Mouse (Mus musculus): ENCODE results near the gene Olfr1184.
"Not testable (repeated sequence)": the region's sequence is repeated elsewhere in the genome, so short reads cannot be mapped to it uniquely, and the experiment has no call there.

Gene Olfr1184

DNA sequence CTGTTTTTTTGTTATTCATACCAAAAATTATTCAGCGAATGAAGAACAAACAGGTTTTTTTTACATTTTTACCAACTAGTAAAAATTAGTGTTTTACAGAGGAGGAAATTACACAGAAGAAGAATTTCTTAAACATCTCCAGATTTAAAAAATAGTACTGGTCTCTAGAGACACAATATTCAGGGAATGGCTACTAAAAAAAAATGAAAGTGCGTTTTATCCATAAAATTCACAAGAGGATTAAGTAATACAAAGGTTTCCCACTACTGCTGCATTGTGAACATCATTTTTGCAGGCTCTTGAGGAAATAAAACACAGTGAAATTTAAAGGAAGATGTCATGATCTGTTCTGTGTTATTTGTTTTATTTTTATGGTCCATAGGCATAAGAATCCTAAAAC, at the start of gene Olfr1184:
Gene Olfr1184, plus strand, starts transcription at position 301 of the 400 bp plus-strand sequence.
- DNase-seq (ENCODE audit: inconsistent age in 2 of 2, low spot score in 1 of 2) = no peak

DNA sequence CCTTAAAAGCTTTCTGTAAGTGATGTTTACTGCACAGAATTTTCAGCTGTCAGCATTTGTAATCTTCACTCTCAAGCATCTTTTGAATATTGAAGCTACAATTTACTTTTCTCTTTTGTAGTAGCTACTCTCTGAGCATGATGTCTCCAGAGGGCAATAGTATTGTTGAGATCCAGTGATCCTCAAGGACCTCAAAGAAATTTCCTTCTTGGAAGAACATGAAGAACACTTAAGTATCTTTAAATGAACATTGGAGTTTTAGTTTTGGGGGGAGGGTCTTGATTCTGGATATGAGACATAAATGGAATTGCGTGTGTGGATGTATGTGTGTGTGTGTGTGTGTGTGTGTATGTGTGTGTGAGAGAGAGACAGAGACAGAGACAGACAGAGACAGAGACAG, 34.4 kb upstream of the Olfr1184 start, which contains the start of gene Gm13757:
Gene Gm13757, minus strand, starts transcription at position 101 of the 400 bp plus-strand sequence.
- no peak for DNase-seq (ENCODE audit: inconsistent age in 2 of 2, low spot score in 1 of 2)

DNA sequence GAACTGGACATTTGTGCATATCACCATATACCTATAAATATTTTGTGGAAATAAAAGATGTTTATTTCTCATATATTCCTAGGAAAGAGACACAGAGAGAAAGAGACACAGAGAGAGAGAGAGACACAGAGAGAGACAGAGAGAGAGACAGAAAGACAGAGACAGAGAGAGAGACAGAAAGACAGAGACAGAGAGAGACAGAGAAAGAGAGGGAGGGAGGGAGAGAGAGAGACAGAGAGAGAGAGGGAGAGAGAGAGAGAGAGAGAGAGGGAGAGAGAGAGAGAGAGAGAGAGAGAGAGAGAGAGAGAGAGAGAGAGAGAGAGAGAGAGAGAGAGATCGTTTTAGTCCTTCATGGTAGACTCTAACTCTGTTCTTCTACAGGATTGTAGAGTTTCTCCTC, 28.8 kb upstream of the Olfr1184 start, which contains the start of gene Olfr1183:
Gene Olfr1183, plus strand, starts transcription at position 301 of the 400 bp plus-strand sequence.
- not testable (repeated sequence) for DNase-seq (ENCODE audit: inconsistent age in 2 of 2, low spot score in 1 of 2)

DNA sequence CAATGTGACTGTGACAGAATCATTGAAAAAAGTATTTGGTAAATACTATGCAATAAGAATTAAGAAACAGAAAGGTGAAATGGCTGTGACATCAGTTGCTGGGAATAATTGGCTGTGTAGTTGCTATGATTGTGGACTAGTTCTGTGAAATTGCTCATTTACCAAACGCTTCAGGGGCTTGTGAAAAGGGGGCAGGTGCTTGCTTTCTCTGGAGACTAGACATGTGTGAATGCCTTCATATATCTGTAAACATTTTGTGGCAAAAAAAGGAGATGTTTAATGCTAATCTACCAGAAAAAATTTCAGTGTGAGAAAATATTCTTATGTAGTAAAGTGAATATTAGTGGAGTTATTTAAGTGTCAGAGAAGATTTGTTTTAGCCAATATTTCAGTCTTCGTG, 9.6 kb downstream of the Olfr1184 start, which contains the start of gene Olfr1185-ps1:
Gene Olfr1185-ps1, plus strand, starts transcription at position 301 of the 400 bp plus-strand sequence.
- DNase-seq (ENCODE audit: inconsistent age in 2 of 2, low spot score in 1 of 2) = no peak

DNA sequence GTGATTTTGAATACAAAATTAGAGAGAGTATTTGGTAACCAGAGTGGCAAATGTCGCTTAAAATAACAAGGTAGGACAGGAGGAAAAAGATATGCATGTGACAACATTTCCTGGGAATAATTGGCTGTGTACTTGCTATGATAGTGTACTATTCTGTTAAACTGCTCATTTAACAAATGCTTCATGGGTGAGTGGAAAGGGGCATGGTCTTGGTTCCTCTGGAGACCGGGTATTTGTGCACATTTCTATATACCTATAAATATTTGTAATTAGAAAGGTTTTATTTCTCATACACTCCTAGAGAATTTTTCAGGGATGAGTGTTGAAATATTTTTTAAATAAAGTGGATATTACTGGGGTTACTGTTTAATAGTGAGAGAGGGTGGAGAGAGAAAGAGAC, 34.9 kb downstream of the Olfr1184 start, which contains the start of gene Olfr1186:
Gene Olfr1186, plus strand, starts transcription at position 301 of the 400 bp plus-strand sequence.
- DNase-seq (ENCODE audit: inconsistent age in 2 of 2, low spot score in 1 of 2) = no peak

DNA sequence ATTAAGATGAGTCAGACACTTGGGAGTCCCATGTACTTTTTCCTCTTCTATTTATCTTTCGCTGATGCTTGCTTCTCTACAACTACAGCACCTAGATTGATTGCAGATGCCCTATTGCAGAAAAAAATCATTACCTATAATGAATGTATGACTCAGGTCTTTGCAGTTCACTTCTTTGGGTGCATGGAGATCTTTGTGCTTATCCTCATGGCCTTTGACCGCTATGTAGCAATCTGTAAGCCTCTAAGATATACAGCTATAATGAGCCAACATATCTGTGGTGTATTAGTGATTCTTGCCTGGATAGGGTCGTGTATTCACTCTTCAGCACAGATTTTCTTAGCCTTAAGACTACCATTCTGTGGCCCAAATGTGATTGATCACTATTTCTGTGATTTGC, 42.3 kb downstream of the Olfr1184 start:
- no peak for DNase-seq (ENCODE audit: inconsistent age in 2 of 2, low spot score in 1 of 2)

Data from adrenal gland, adult (tissue).